Mouse (Mus musculus) E14TG2a.4 (cell line): ENCODE data around the gene St6galnac4.

Source experiments
- CTCF ChIP-seq: conservative IDR thresholded peaks from 2 replicates; pipeline ENCODE4 v1.5.1; 2014; ENCODE audit warnings: low read length
- NANOG ChIP-seq: IDR thresholded peaks from 2 replicates; pipeline ENCODE4 v1.6.1; 2014; ENCODE audit warnings: borderline replicate concordance, low read length, mixed read lengths
- POU5F1 ChIP-seq: IDR thresholded peaks from 2 replicates; pipeline ENCODE4 v1.6.1; 2014; ENCODE audit warnings: low read length, borderline replicate concordance

- TF ChIP-seq CTCF = no peak
- no peak for TF ChIP-seq POU5F1
- TF ChIP-seq NANOG = no peak
These were observed 47.6 kb downstream of the St6galnac4 start for GRCm38 (mm10) chr2:32634277-32635105.
